Mouse (Mus musculus) heart, postnatal 0 days (tissue): ENCODE measurements around the gene Ano6. TPM values are rescaled to one million over a fixed set of nuclear protein-coding genes. Genes with fewer than 3 reads are reported as not detected.

Experiments
- ATAC-seq: fragments of 200-750 bp; cut with Nextera tagmentation; 2 replicates; pipeline ENCODE4 v1.8.0; 2017; ENCODE audit warnings: low read depth, moderate number of reproducible peaks, moderate library complexity; ENCODE audit not compliant: insufficient read depth
- DNase-seq: peaks from one replicate; pipeline ENCODE4 v3.0.0-alpha.2; 2016; ENCODE audit warnings: low spot score
- H3K27ac ChIP-seq: fragments of 300-500 bp; sonication (generic); 2 replicates; pipeline ENCODE4 v1.5.1; 2014; ENCODE audit warnings: low read depth, mild to moderate bottlenecking
- H3K27me3 ChIP-seq: fragments of 300-500 bp; sonication (generic); 2 replicates; pipeline ENCODE4 v1.6.1; 2014; ENCODE audit warnings: low read length, mixed read lengths; ENCODE audit not compliant: control insufficient read depth, insufficient read depth
- H3K36me3 ChIP-seq: fragments of 300-500 bp; sonication (generic); replicated peaks from 2 replicates; pipeline ENCODE4 v1.6.1; 2014; ENCODE audit warnings: low read length, mixed read lengths; ENCODE audit not compliant: control insufficient read depth, insufficient read depth
- H3K4me1 ChIP-seq: fragments of 300-500 bp; sonication (generic); 2 replicates; pipeline ENCODE4 v1.6.1; 2014; ENCODE audit warnings: antibody characterized with exemption; ENCODE audit not compliant: control insufficient read depth, insufficient read depth
- H3K4me2 ChIP-seq: fragments of 300-500 bp; sonication (generic); 2 replicates; pipeline ENCODE4 v1.6.1; 2014; ENCODE audit warnings: low read depth, mild to moderate bottlenecking, low read length, moderate library complexity
- H3K4me3 ChIP-seq: fragments of 300-500 bp; sonication (generic); 2 replicates; pipeline ENCODE4 v1.5.1; 2014; ENCODE audit warnings: low read depth, low read length
- H3K9ac ChIP-seq: fragments of 300-500 bp; sonication (generic); replicated peaks from 2 replicates; pipeline ENCODE4 v1.6.1; 2014; ENCODE audit warnings: low read depth, low read length, mixed read lengths
- H3K9me3 ChIP-seq: fragments of 300-500 bp; sonication (generic); replicated peaks from 2 replicates; pipeline ENCODE4 v1.6.1; 2016; ENCODE audit warnings: low read length; ENCODE audit not compliant: control insufficient read depth
- CTCF ChIP-seq: IDR thresholded peaks from 2 replicates; pipeline ENCODE4 v1.5.1; 2016; ENCODE audit warnings: antibody characterized with exemption, control low read depth, low read depth
- EP300 ChIP-seq: IDR thresholded peaks from 2 replicates; pipeline ENCODE4 v1.6.1; 2016; ENCODE audit warnings: antibody characterized with exemption, low read depth
- WGBS: fragments of 180-500 bp; shearing (Covaris S2); extraction: QIAGEN DNeasy Blood & Tissue Kit; methylation state at CpG from one replicate; pipeline ENCODE4 v1.1.7; 2014; 5-methylcytosine and 5-hydroxymethylcytosine counted together
- polyA plus RNA-seq: library from polyadenylated mRNA; unstranded; fragments of >200 nt; fragmentation: Nextera tagmentation; extraction: Ambion mirVana; gene quantifications from 2 replicates; pipeline ENCODE4 v1.2.1, GENCODE M21; 2015
- total RNA-seq: library from RNA; depleted of rRNA; stranded (reverse); fragments of >200 nt; gene quantifications from 2 replicates; pipeline ENCODE4 v1.2.3, GENCODE M21; 2014; ENCODE audit warnings: low replicate concordance

Gene Ano6
- total and polyA plus RNA-seq, 2 experiments from 2014 or later = 14.2 to 26.5 TPM

GRCm38 (mm10) chr15:95892171-95892570 is 101.5 kb downstream of the Ano6 start:
- Histone ChIP-seq H3K4me2 (no peak overlapping the region), H3K9ac (no peak overlapping the region), H3K4me3 (no peak overlapping the region), H3K9me3 (no peaks in the 10 kb centered on the region), H3K27me3 (no peaks in the 10 kb centered on the region), H3K4me1 (peaks cover 8% of the 10 kb centered on the region), H3K27ac (no peak overlapping the region), H3K36me3 (peaks cover 12% of the 10 kb centered on the region)
- ATAC-seq = no peak
- 76% methylated on average over 4 of the region's 4 CpGs for WGBS
- TF ChIP-seq EP300 (no peak), CTCF (no peak)
- DNase-seq = no peak

GRCm38 (mm10) chr15:95892929-95893328 is 102.3 kb downstream of the Ano6 start:
- TF ChIP-seq EP300 = no peak
- TF ChIP-seq CTCF = no peak
- H3K27ac ChIP-seq = no peak overlapping the region
- no peak for ATAC-seq

GRCm38 (mm10) chr15:95895699-95896098 is 105.1 kb downstream of the Ano6 start:
- WGBS = 93% methylated on average over 7 of the region's 7 CpGs
- Histone ChIP-seq H3K9ac (no peak overlapping the region), H3K4me2 (no peak overlapping the region), H3K9me3 (no peaks in the 10 kb centered on the region), H3K27ac (no peak overlapping the region), H3K4me3 (no peak overlapping the region), H3K27me3 (no peaks in the 10 kb centered on the region), H3K36me3 (peaks cover 15% of the 10 kb centered on the region), H3K4me1 (no peaks in the 10 kb centered on the region)
- ATAC-seq = no peak
- no peak for DNase-seq
- TF ChIP-seq CTCF (no peak), EP300 (no peak)

More at GRCm38 (mm10) chr15:95892929-95893328, 102.3 kb downstream of the Ano6 start:
- no peak overlapping the region for H3K9ac ChIP-seq
- H3K4me1 ChIP-seq = 0 out of 2 replicates have a peak, but pooled peaks cover under 1% of the 10 kb centered on the region
- no peak for DNase-seq
- no peak overlapping the region for H3K4me2 ChIP-seq
- 86% methylated on average over 10 of the region's 10 CpGs for WGBS
- no peak overlapping the region for H3K4me3 ChIP-seq
- peaks cover 15% of the 10 kb centered on the region for H3K36me3 ChIP-seq
- H3K27me3 ChIP-seq = no peaks in the 10 kb centered on the region
- H3K9me3 ChIP-seq = no peaks in the 10 kb centered on the region

DNA sequence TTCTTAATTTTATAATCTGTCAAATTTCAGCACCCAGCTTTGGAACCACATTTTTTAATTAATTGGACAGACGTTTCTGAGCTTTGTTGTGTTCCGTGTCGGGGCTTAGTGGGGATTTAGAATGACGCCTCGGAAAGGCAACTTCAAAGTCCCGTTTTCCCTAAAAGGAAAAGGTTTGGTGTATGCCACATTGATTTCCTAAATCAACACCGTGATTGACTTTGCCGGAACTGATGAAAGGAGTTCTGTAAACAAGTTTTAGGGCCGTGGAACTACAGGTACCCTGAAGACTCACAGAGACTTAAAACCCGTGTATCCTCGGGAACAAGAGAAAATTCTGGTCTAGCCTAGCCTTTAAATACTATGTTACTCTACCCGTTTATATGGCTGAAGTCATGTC is 107.0 kb downstream of the Ano6 start:
- H3K4me3 ChIP-seq = no peak overlapping the region
- no peak overlapping the region for H3K4me2 ChIP-seq
- DNase-seq (no peak), ATAC-seq (no peak)
- no peaks in the 10 kb centered on the region for H3K27me3 ChIP-seq
- no peak for TF ChIP-seq CTCF
- no peak for TF ChIP-seq EP300
- WGBS = 89% methylated on average over 12 of the region's 12 CpGs
- H3K9ac ChIP-seq = no peak overlapping the region
- no peaks in the 10 kb centered on the region for H3K9me3 ChIP-seq
- no peak overlapping the region for H3K27ac ChIP-seq
- H3K4me1 ChIP-seq = no peaks in the 10 kb centered on the region
- peaks cover 15% of the 10 kb centered on the region for H3K36me3 ChIP-seq

DNA sequence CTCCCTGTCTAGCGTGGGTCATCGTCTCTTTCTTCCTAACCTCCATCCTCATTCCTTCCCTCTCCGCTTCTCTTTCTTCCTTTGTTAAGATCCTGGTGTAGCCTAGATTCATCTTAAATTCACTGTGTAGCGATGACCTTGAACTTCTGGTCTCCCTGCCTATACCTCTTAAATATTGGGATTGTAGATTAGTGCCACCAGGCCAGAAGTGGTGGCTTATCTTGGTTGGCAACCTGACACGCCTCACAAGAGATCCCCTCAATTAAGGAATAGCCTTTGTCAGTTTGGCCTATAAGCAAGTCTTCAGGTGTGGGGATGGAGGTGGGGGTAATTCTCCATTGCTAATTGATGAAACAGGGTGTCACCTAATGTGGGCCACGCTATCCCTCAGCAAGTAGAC is 107.8 kb downstream of the Ano6 start:
- Histone ChIP-seq H3K9ac (no peak overlapping the region), H3K4me3 (no peak overlapping the region), H3K4me1 (no peaks in the 10 kb centered on the region), H3K27me3 (no peaks in the 10 kb centered on the region), H3K9me3 (no peaks in the 10 kb centered on the region), H3K27ac (no peak overlapping the region), H3K36me3 (peaks cover 15% of the 10 kb centered on the region), H3K4me2 (no peak overlapping the region)
- ATAC-seq (no peak), DNase-seq (no peak)
- 92% methylated on average over 6 of the region's 6 CpGs for WGBS
- TF ChIP-seq EP300 (no peak), CTCF (no peak)

DNA sequence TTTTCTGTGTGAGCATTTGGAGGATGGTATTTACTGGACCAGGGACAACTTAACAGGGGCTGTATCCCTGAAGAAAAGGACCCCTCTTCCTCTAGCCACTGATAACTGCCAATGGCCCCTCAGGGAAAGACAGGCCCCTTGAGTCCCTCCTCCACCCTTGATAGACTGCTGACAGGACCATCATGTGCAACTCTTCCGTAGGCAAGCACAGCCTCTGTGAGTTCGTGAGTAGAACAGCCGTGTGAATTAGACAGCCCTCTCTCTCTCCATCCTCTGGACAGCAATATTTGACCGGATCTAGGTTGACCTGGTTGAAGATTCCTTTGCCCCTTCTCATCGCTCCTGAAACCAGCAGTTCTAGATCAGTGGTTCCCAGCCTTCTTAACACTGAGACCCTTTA is 111.8 kb downstream of the Ano6 start:
- TF ChIP-seq CTCF (no peak), EP300 (no peak)
- H3K4me1 ChIP-seq = peaks cover 18% of the 10 kb centered on the region
- H3K27ac ChIP-seq = no peak overlapping the region
- DNase-seq = no peak
- no peaks in the 10 kb centered on the region for H3K9me3 ChIP-seq
- no peaks in the 10 kb centered on the region for H3K27me3 ChIP-seq
- peaks cover 1% of the 10 kb centered on the region; the same call in 1 of the 2 replicates for H3K36me3 ChIP-seq
- no peak overlapping the region for H3K4me3 ChIP-seq
- 42% methylated on average over 5 of the region's 5 CpGs for WGBS
- no peak for ATAC-seq
- H3K4me2 ChIP-seq = no peak overlapping the region
- no peak overlapping the region for H3K9ac ChIP-seq
